Comparison of ENCODE assay signal across 8 mouse cellular contexts in genomic region chr2:132582227-132582626, GRCm38 (mm10). TPM values are rescaled to one million over a fixed set of nuclear protein-coding genes. Genes with fewer than 3 reads are reported as not detected.
A peak's percentile ranks its signal among the peaks of the same experiment; 100 is the strongest.
DNase-seq lines count a peak whose midpoint lies in the region; ATAC-seq lines count a peak whose summit lies in the region.

No protein-coding gene starts in this region.

- no peak overlapping the region for H3K9ac ChIP-seq in kidney, embryonic 16.5 days (replicated peaks; ENCODE audit: low read length)
- H3K9ac ChIP-seq in limb, embryonic 15.5 days, result no peak overlapping the region

- no peak overlapping the region for H3K4me2 ChIP-seq in kidney, embryonic 16.5 days (replicated peaks; ENCODE audit: low read depth, low read length)
- no peak overlapping the region for H3K4me2 ChIP-seq in limb, embryonic 15.5 days

- H3K4me3 ChIP-seq in kidney, embryonic 16.5 days (ENCODE audit: low read length), result no peak overlapping the region
- H3K4me3 ChIP-seq in limb, embryonic 15.5 days, result no peak overlapping the region

- no peaks in the 10 kb centered on the region for H3K36me3 ChIP-seq in kidney, embryonic 16.5 days (ENCODE audit: insufficient read depth, low read length)
- no peaks in the 10 kb centered on the region for H3K36me3 ChIP-seq in limb, embryonic 15.5 days

- 29% methylated on average over 4 of the region's 4 CpGs for WGBS in kidney, embryonic 16.5 days
- 25% methylated on average over 4 of the region's 4 CpGs for WGBS in limb, embryonic 15.5 days

- intact Hi-C loops in gastrocnemius, postnatal 36 days (cut with DNase I), result loop anchor here (10.0 kb wide), 1 partner anchor 53 kb away; no protein-coding TSS in a partner anchor

- peak overlapping the region; percentile 73; the same call in 1 of the 2 replicates for H3K27ac ChIP-seq in kidney, embryonic 16.5 days (ENCODE audit: low read length)
- peak overlapping the region; percentile 67 for H3K27ac ChIP-seq in limb, embryonic 15.5 days

- no peaks in the 10 kb centered on the region for H3K27me3 ChIP-seq in kidney, embryonic 16.5 days (ENCODE audit: insufficient read depth, low read length)
- no peaks in the 10 kb centered on the region for H3K27me3 ChIP-seq in limb, embryonic 15.5 days

- H3K9me3 ChIP-seq in kidney, embryonic 16.5 days (ENCODE audit: low read length), result no peaks in the 10 kb centered on the region
- no peaks in the 10 kb centered on the region for H3K9me3 ChIP-seq in limb, embryonic 15.5 days

- DNase-seq in adrenal gland, adult 18-20 months (ENCODE audit: low spot score in 2 of 2), result peak; percentile 65 to 72
- peak; percentile 30 for DNase-seq in cerebellum, adult 9-10 months
- peak; percentile 35 to 59 for DNase-seq in gastrocnemius, postnatal 36 days
- peak; percentile 78 for DNase-seq in ovary, postnatal 36 days (ENCODE audit: low spot score)
- DNase-seq in spleen, postnatal 14 days (ENCODE audit: low spot score in 2 of 2), result no peak

- no peak for ATAC-seq in kidney, embryonic 16.5 days (ENCODE audit: low FRiP score, low TSS enrichment)
- ATAC-seq in limb, embryonic 15.5 days (ENCODE audit: insufficient number of reproducible peaks, low FRiP score, low TSS enrichment, low read depth), result no peak
- no peak for ATAC-seq in megakaryocyte, adult 5-6 weeks (ENCODE audit: poor library complexity, severe bottlenecking)

- peaks cover 16% of the 10 kb centered on the region for H3K4me1 ChIP-seq in kidney, embryonic 16.5 days (ENCODE audit: insufficient read depth, low read length)
- peaks cover 15% of the 10 kb centered on the region; the same call in 1 of the 2 replicates for H3K4me1 ChIP-seq in limb, embryonic 15.5 days

RNA-seq across cellular contexts. Expression of gene Gpcpd1, which starts 5.3 kb away (rescaled TPM):
- total RNA-seq in adrenal gland, adult 18-20 months (2021), result 10 to 100 TPM; 17.1 to 37.9 TPM
- 100 to 1,000 TPM; 182 to 223 TPM for total RNA-seq in gastrocnemius, postnatal 36 days (2021)
- polyA plus RNA-seq in kidney, embryonic 16.5 days (2015; fragmentation: Nextera tagmentation; extraction: Ambion mirVana), result 25.6 and 30.8 TPM in 2 replicates
- polyA plus RNA-seq in limb, embryonic 15.5 days (2015; fragmentation: Nextera tagmentation; extraction: Ambion mirVana), result 44.3 and 48.7 TPM in 2 replicates
- 55.9 and 57.3 TPM in 2 replicates for total RNA-seq in megakaryocyte, adult 5-6 weeks (2015)
- 49.6 and 52.2 TPM in 2 replicates for total RNA-seq in megakaryocyte, adult 5-6 weeks (2017)

Comparison
In these comparisons a context has a peak if more than half of its experiments do, and no peak if none do; other contexts are left out.
1. DNase-seq: peak in adrenal gland, adult 18-20 months (2 of 2), cerebellum, adult 9-10 months (single experiment), gastrocnemius, postnatal 36 days (2 of 2) and ovary, postnatal 36 days (single experiment); none in spleen, postnatal 14 days (0 of 2).